Mouse (Mus musculus) intestine, embryonic 14.5 days (tissue): ENCODE results near the gene Exoc6. TPM values are rescaled to one million over a fixed set of nuclear protein-coding genes. Genes with fewer than 3 reads are reported as not detected.
A peak's percentile ranks its signal among the peaks of the same experiment; 100 is the strongest.

Source experiments
- ATAC-seq: fragments of 200-750 bp; cut with Nextera tagmentation; replicated peaks from 2 replicates; pipeline ENCODE4 v1.8.0; 2017; ENCODE audit warnings: low read depth, moderate number of reproducible peaks, moderate TSS enrichment, moderate library complexity; ENCODE audit not compliant: low FRiP score, low TSS enrichment
- DNase-seq: peaks from one replicate; pipeline ENCODE4 v3.0.0-alpha.2; 2018; ENCODE audit warnings: low spot score
- H3K27ac ChIP-seq: fragments of 300-500 bp; sonication (generic); 2 replicates; pipeline ENCODE4 v1.5.1; 2014; ENCODE audit warnings: low read depth, mild to moderate bottlenecking, control low read depth
- H3K27me3 ChIP-seq: fragments of 300-500 bp; sonication (generic); replicated peaks from 2 replicates; pipeline ENCODE4 v1.6.1; 2014; ENCODE audit warnings: low read length, control low read depth; ENCODE audit not compliant: control insufficient read depth, insufficient read depth
- H3K36me3 ChIP-seq: fragments of 300-500 bp; sonication (generic); 2 replicates; pipeline ENCODE4 v1.6.1; 2014; ENCODE audit warnings: low read length, control low read depth; ENCODE audit not compliant: control insufficient read depth, insufficient read depth
- H3K4me1 ChIP-seq: fragments of 300-500 bp; sonication (generic); replicated peaks from 2 replicates; pipeline ENCODE4 v1.6.1; 2014; ENCODE audit warnings: low read length, control low read depth, mixed read lengths; ENCODE audit not compliant: control insufficient read depth, insufficient read depth
- H3K4me2 ChIP-seq: fragments of 300-500 bp; sonication (generic); 2 replicates; pipeline ENCODE4 v1.6.1; 2014; ENCODE audit warnings: low read length
- H3K4me3 ChIP-seq: fragments of 300-500 bp; sonication (generic); 2 replicates; pipeline ENCODE4 v1.5.1; 2014; ENCODE audit warnings: low read depth, low read length, control low read depth, mixed read lengths
- H3K9ac ChIP-seq: fragments of 300-500 bp; sonication (generic); 2 replicates; pipeline ENCODE4 v1.6.1; 2014; ENCODE audit warnings: mild to moderate bottlenecking, low read length
- H3K9me3 ChIP-seq: fragments of 300-500 bp; sonication (generic); 2 replicates; pipeline ENCODE4 v1.6.1; 2016; ENCODE audit warnings: low read length, control low read depth; ENCODE audit not compliant: control insufficient read depth
- WGBS: fragments of 180-500 bp; shearing (Covaris S2); extraction: QIAGEN DNeasy Blood & Tissue Kit; methylation state at CpG from one replicate; pipeline ENCODE4 v1.1.7; 2014; 5-methylcytosine and 5-hydroxymethylcytosine counted together
- polyA plus RNA-seq: library from polyadenylated mRNA; unstranded; fragments of >200 nt; fragmentation: Nextera tagmentation; extraction: Ambion mirVana; gene quantifications from 2 replicates; pipeline ENCODE4 v1.2.1, GENCODE M21; 2014

Gene Exoc6
- polyA plus RNA-seq, 1 experiment from 2014 or later: 15.7 TPM

- Histone ChIP-seq H3K9me3 (no peaks in the 10 kb centered on the region), H3K27me3 (peaks cover 39% of the 10 kb centered on the region), H3K9ac (no peak overlapping the region), H3K36me3 (no peaks in the 10 kb centered on the region), H3K4me2 (no peak overlapping the region), H3K4me1 (no peaks in the 10 kb centered on the region), H3K4me3 (no peak overlapping the region), H3K27ac (no peak overlapping the region)
- DNase-seq (peak; percentile 94), ATAC-seq (peak; percentile 58; the same call in 1 of the 2 replicates)
- 7% methylated on average over 3 of the region's 3 CpGs for WGBS
Measured at GRCm38 (mm10) chr19:37703902-37704509, 153.8 kb downstream of the Exoc6 start.

GRCm38 (mm10) chr19:37705722-37706121 lies 155.5 kb downstream of the Exoc6 start:
- ATAC-seq (no peak), DNase-seq (no peak)
- no peaks in the 10 kb centered on the region for H3K4me1 ChIP-seq
- no peak overlapping the region for H3K4me2 ChIP-seq
- no peaks in the 10 kb centered on the region for H3K36me3 ChIP-seq
- H3K9ac ChIP-seq: no peak overlapping the region
- H3K27ac ChIP-seq: no peak overlapping the region
- H3K27me3 ChIP-seq: peaks cover 22% of the 10 kb centered on the region
- no peaks in the 10 kb centered on the region for H3K9me3 ChIP-seq
- H3K4me3 ChIP-seq: no peak overlapping the region
- 94% methylated on average over 5 of the region's 5 CpGs for WGBS

- no peak overlapping the region for H3K27ac ChIP-seq
- H3K27me3 ChIP-seq: no peaks in the 10 kb centered on the region
- no peak overlapping the region for H3K4me2 ChIP-seq
- H3K9me3 ChIP-seq: no peaks in the 10 kb centered on the region
- H3K36me3 ChIP-seq: no peaks in the 10 kb centered on the region
- no peak overlapping the region for H3K4me3 ChIP-seq
- H3K9ac ChIP-seq: no peak overlapping the region
- ATAC-seq (no peak), DNase-seq (no peak)
- H3K4me1 ChIP-seq: no peaks in the 10 kb centered on the region
- WGBS: 72% methylated on average over 10 of the region's 10 CpGs
Measured at GRCm38 (mm10) chr19:37714681-37715080, 164.5 kb downstream of the Exoc6 start.

GRCm38 (mm10) chr19:37715980-37716379 lies 165.8 kb downstream of the Exoc6 start:
- Histone ChIP-seq H3K9me3 (no peaks in the 10 kb centered on the region), H3K36me3 (no peaks in the 10 kb centered on the region), H3K27ac (no peak overlapping the region), H3K9ac (no peak overlapping the region), H3K27me3 (no peaks in the 10 kb centered on the region), H3K4me2 (no peak overlapping the region), H3K4me3 (no peak overlapping the region), H3K4me1 (no peaks in the 10 kb centered on the region)
- ATAC-seq (no peak), DNase-seq (no peak)
- 67% methylated on average over 1 of the region's 1 CpGs for WGBS

GRCm38 (mm10) chr19:37716524-37717175 lies 166.4 kb downstream of the Exoc6 start:
- ATAC-seq (no peak), DNase-seq (no peak)
- H3K9ac ChIP-seq: no peak overlapping the region
- no peaks in the 10 kb centered on the region for H3K4me1 ChIP-seq
- H3K9me3 ChIP-seq: no peaks in the 10 kb centered on the region
- no peak overlapping the region for H3K27ac ChIP-seq
- no peaks in the 10 kb centered on the region for H3K36me3 ChIP-seq
- H3K27me3 ChIP-seq: no peaks in the 10 kb centered on the region
- no peak overlapping the region for H3K4me3 ChIP-seq
- WGBS: 79% methylated on average over 12 of the region's 12 CpGs
- H3K4me2 ChIP-seq: no peak overlapping the region

GRCm38 (mm10) chr19:37719166-37719565 lies 168.9 kb downstream of the Exoc6 start:
- Histone ChIP-seq H3K27me3 (no peaks in the 10 kb centered on the region), H3K27ac (no peak overlapping the region), H3K4me2 (no peak overlapping the region), H3K9me3 (no peaks in the 10 kb centered on the region), H3K36me3 (no peaks in the 10 kb centered on the region), H3K4me3 (no peak overlapping the region), H3K9ac (no peak overlapping the region), H3K4me1 (no peaks in the 10 kb centered on the region)
- DNase-seq: no peak
- no peak for ATAC-seq
- WGBS: 33% methylated on average over 1 of the region's 1 CpGs

- Histone ChIP-seq H3K27me3 (no peaks in the 10 kb centered on the region), H3K4me1 (no peaks in the 10 kb centered on the region), H3K4me2 (no peak overlapping the region), H3K9me3 (no peaks in the 10 kb centered on the region), H3K9ac (no peak overlapping the region), H3K36me3 (no peaks in the 10 kb centered on the region), H3K4me3 (no peak overlapping the region), H3K27ac (no peak overlapping the region)
- 99% methylated on average over 5 of the region's 5 CpGs for WGBS
- no peak for DNase-seq
- ATAC-seq: no peak
Measured at GRCm38 (mm10) chr19:37724591-37724990, 174.4 kb downstream of the Exoc6 start.

GRCm38 (mm10) chr19:37726585-37726984 lies 176.4 kb downstream of the Exoc6 start:
- WGBS: 90% methylated on average over 7 of the region's 7 CpGs
- Histone ChIP-seq H3K36me3 (no peaks in the 10 kb centered on the region), H3K4me1 (no peaks in the 10 kb centered on the region), H3K9me3 (no peaks in the 10 kb centered on the region), H3K4me3 (no peak overlapping the region), H3K4me2 (no peak overlapping the region), H3K27me3 (no peaks in the 10 kb centered on the region), H3K9ac (no peak overlapping the region), H3K27ac (no peak overlapping the region)
- DNase-seq: no peak
- no peak for ATAC-seq

GRCm38 (mm10) chr19:37727366-37727765 lies 177.1 kb downstream of the Exoc6 start:
- H3K9ac ChIP-seq: no peak overlapping the region
- no peaks in the 10 kb centered on the region for H3K36me3 ChIP-seq
- no peaks in the 10 kb centered on the region for H3K4me1 ChIP-seq
- 88% methylated on average over 2 of the region's 2 CpGs for WGBS
- H3K4me2 ChIP-seq: no peak overlapping the region
- no peaks in the 10 kb centered on the region for H3K9me3 ChIP-seq
- ATAC-seq (no peak), DNase-seq (no peak)
- H3K27ac ChIP-seq: no peak overlapping the region
- H3K4me3 ChIP-seq: no peak overlapping the region
- H3K27me3 ChIP-seq: no peaks in the 10 kb centered on the region
